In the genomic region with DNA sequence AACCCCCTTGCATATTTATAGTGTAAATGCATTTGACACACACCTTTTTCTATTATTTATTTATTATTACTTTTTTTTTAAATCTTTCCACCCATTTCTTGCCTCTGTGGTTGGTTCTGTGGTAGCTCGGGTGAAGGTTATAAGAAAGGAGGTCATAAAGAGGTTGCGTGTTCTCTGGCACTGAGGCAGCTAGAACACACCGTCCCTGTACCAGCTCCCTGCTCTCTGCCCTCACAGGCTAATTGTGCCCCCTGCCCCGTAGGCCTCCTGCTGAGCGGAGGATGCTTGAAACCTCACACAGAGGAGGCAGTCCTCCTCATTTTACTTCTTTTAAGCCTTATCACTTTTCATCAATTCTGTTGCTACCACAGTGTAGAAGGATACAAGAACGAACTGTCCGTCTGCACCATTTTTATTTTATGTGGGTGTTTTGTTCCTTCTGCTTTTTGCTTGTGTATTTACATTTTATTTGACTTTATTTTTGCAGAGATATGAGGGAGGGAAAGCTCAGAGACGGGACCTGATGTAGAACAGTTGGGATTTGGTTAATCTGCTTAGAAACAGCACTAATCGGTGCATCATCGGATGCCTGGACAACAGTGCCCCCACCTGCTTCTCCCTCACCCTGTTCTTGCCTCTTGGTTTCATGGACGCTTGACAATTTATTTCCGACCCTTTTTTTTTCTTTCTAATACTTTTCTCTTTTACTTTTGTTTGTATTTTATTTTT, we compare ENCODE assay signal across 15 mouse cellular contexts.
DNase-seq lines count a peak whose midpoint lies in the region; ATAC-seq and TF ChIP-seq lines count a peak whose summit lies in the region.
"Had no signal": no experiment of that assay in that cellular context is flagged by ENCODE, and none has a peak within 500 bp of the region (broad histone marks: within the 10 kb centered on the region; RNA-seq: fewer than 3 reads in every experiment).

No protein-coding gene starts in this region.

- H3K27ac ChIP-seq in hindbrain, embryonic 12.5 days = 0 out of 2 replicates have a peak overlapping the region, but pooled peaks have one; percentile 40
- H3K27ac ChIP-seq in hindbrain, embryonic 16.5 days (ENCODE audit: low read depth, low read length) = no peak overlapping the region
- H3K27ac ChIP-seq: embryonic facial prominence, embryonic 10.5 days; liver, embryonic 14.5 days; midbrain, embryonic 13.5 days; neural tube, embryonic 12.5 days; stomach, embryonic 15.5 days had no signal

- peak; percentile 64 for DNase-seq in layer of hippocampus, adult 9-11 months
- no peak for DNase-seq in layer of hippocampus, postnatal 25 days (ENCODE audit: extremely low spot score in 1 of 2, low spot score in 1 of 2)
- DNase-seq in brain, embryonic 14.5 days (ENCODE audit: low read depth) = peak; percentile 43
- peak; percentile 71 for DNase-seq in kidney, postnatal 14 days
- no peak for DNase-seq in lung, postnatal 14 days
- DNase-seq in gastrocnemius, postnatal 36 days = no peak
- DNase-seq: adrenal gland, postnatal 36 days; thymus, postnatal 36 days had no signal

- TF ChIP-seq POLR2A in brain, embryonic 14.5 days (IDR thresholded peaks at IDR 0.05; ENCODE audit: borderline replicate concordance, extremely low read depth, insufficient read depth, insufficient read length, poor library complexity, severe bottlenecking) = no peak

- H3K4me3 ChIP-seq in hindbrain, embryonic 12.5 days = no peak overlapping the region
- no peak overlapping the region for H3K4me3 ChIP-seq in hindbrain, embryonic 16.5 days (ENCODE audit: low read length)
- H3K4me3 ChIP-seq: embryonic facial prominence, embryonic 10.5 days; midbrain, embryonic 13.5 days; neural tube, embryonic 12.5 days; stomach, embryonic 15.5 days had no signal

- no peaks in the 10 kb centered on the region for H3K27me3 ChIP-seq in hindbrain, embryonic 12.5 days
- no peaks in the 10 kb centered on the region for H3K27me3 ChIP-seq in hindbrain, embryonic 16.5 days (replicated peaks; ENCODE audit: control insufficient read depth, insufficient read depth, low read length)
- H3K27me3 ChIP-seq: midbrain, embryonic 13.5 days; neural tube, embryonic 12.5 days; stomach, embryonic 15.5 days had no signal

- no peak overlapping the region for H3K4me2 ChIP-seq in hindbrain, embryonic 12.5 days (replicated peaks)
- H3K4me2 ChIP-seq in hindbrain, embryonic 16.5 days (ENCODE audit: low read length) = no peak overlapping the region
- H3K4me2 ChIP-seq: midbrain, embryonic 13.5 days; neural tube, embryonic 12.5 days; stomach, embryonic 15.5 days had no signal

- no peak for ATAC-seq in hindbrain, embryonic 12.5 days (ENCODE audit: low FRiP score)
- ATAC-seq in hindbrain, embryonic 16.5 days = no peak
- ATAC-seq: midbrain, embryonic 13.5 days had no signal

- peak; percentile 20; the same call in 1 of the 2 replicates for TF ChIP-seq CTCF in brain, embryonic 14.5 days (IDR thresholded peaks at IDR 0.05; ENCODE audit: borderline replicate concordance, extremely low read depth, insufficient read depth, insufficient read length)

- WGBS in hindbrain, embryonic 12.5 days = 32% methylated on average over 12 of the region's 12 CpGs
- 39% methylated on average over 12 of the region's 12 CpGs for WGBS in hindbrain, embryonic 16.5 days

- no peaks in the 10 kb centered on the region for H3K36me3 ChIP-seq in hindbrain, embryonic 12.5 days
- H3K36me3 ChIP-seq in hindbrain, embryonic 16.5 days (ENCODE audit: control insufficient read depth, insufficient read depth, low read length) = no peaks in the 10 kb centered on the region
- H3K36me3 ChIP-seq: embryonic facial prominence, embryonic 10.5 days; midbrain, embryonic 13.5 days; neural tube, embryonic 12.5 days; stomach, embryonic 15.5 days had no signal

- no peak overlapping the region for H3K9ac ChIP-seq in hindbrain, embryonic 12.5 days
- no peak overlapping the region for H3K9ac ChIP-seq in hindbrain, embryonic 16.5 days (ENCODE audit: low read depth, low read length)
- H3K9ac ChIP-seq: liver, embryonic 14.5 days; midbrain, embryonic 13.5 days; neural tube, embryonic 12.5 days; stomach, embryonic 15.5 days had no signal

- H3K9me3 ChIP-seq in hindbrain, embryonic 12.5 days (replicated peaks) = no peaks in the 10 kb centered on the region
- no peaks in the 10 kb centered on the region for H3K9me3 ChIP-seq in hindbrain, embryonic 16.5 days (ENCODE audit: control insufficient read depth, low read length)
- H3K9me3 ChIP-seq: embryonic facial prominence, embryonic 10.5 days; midbrain, embryonic 13.5 days; neural tube, embryonic 12.5 days; stomach, embryonic 15.5 days had no signal

- peaks cover 30% of the 10 kb centered on the region for H3K4me1 ChIP-seq in hindbrain, embryonic 12.5 days
- no peaks in the 10 kb centered on the region; the same call in 1 of the 2 replicates for H3K4me1 ChIP-seq in hindbrain, embryonic 16.5 days (ENCODE audit: control insufficient read depth, insufficient read depth, low read depth, low read length)
- H3K4me1 ChIP-seq: stomach, embryonic 15.5 days had no signal

- intact Hi-C loops in gastrocnemius, postnatal 36 days (cut with DNase I) = no loop called here

Comparison
In these comparisons a context has a peak if more than half of its experiments do, and no peak if none do; other contexts are left out.
1. DNase-seq: peak in layer of hippocampus, adult 9-11 months (single experiment), brain, embryonic 14.5 days (single experiment) and kidney, postnatal 14 days (single experiment); none in layer of hippocampus, postnatal 25 days (0 of 2), lung, postnatal 14 days (single experiment) and gastrocnemius, postnatal 36 days (0 of 2).